Mouse (Mus musculus): ENCODE measurements around the gene Ccdc110. TPM values are rescaled to one million over a fixed set of nuclear protein-coding genes. Genes with fewer than 3 reads are reported as not detected.
A peak's percentile ranks its signal among the peaks of the same experiment; 100 is the strongest.

Ccdc110 gene
- polyA plus RNA-seq (2014; fragmentation: Nextera tagmentation; extraction: Ambion mirVana), result 0.24 TPM in 1 of 2 replicates, not detected in the other

- peak; percentile 92 for ATAC-seq (ENCODE audit: low read depth)
- H3K4me1 ChIP-seq (ENCODE audit: control insufficient read depth, insufficient read depth, low read length), result no peaks in the 10 kb centered on the region
- no peaks in the 10 kb centered on the region for H3K27me3 ChIP-seq (ENCODE audit: control insufficient read depth, insufficient read depth, low read length)
- H3K9ac ChIP-seq (replicated peaks; ENCODE audit: low read depth, low read length), result no peak within 1 kb of the TSS
- H3K27ac ChIP-seq (ENCODE audit: low read depth, low read length), result no peak within 1 kb of the TSS
- H3K36me3 ChIP-seq (ENCODE audit: control insufficient read depth, insufficient read depth, low read length), result no peaks in the 10 kb centered on the region
- peak within 1 kb of the TSS; percentile 35 for H3K4me2 ChIP-seq (ENCODE audit: low read depth, low read length)
- H3K9me3 ChIP-seq (ENCODE audit: control insufficient read depth, low read length), result no peaks in the 10 kb centered on the region
- WGBS, result 2% methylated on average over 23 of the region's 23 CpGs
- peak within 1 kb of the TSS; percentile 28 for H3K4me3 ChIP-seq (ENCODE audit: low read depth, low read length)
Observed at GRCm38 (mm10) chr8:45934582-45935014, at the start of gene Ccdc110. Gene Ccdc110, plus strand, starts transcription at chr8:45934619.

GRCm38 (mm10) chr8:45885202-45885685 is 49.2 kb upstream of the Ccdc110 start, which contains the start of gene Pdlim3:
Gene Pdlim3, plus strand, starts transcription at chr8:45885461.
- Histone ChIP-seq H3K4me3 (ENCODE audit: low read depth, low read length) (peak within 1 kb of the TSS; percentile 28), H3K27me3 (ENCODE audit: control insufficient read depth, insufficient read depth, low read length) (no peaks in the 10 kb centered on the region), H3K9me3 (ENCODE audit: control insufficient read depth, low read length) (no peaks in the 10 kb centered on the region), H3K9ac (replicated peaks; ENCODE audit: low read depth, low read length) (peak within 1 kb of the TSS; percentile 34; the same call in 1 of the 2 replicates), H3K4me1 (ENCODE audit: control insufficient read depth, insufficient read depth, low read length) (peaks cover 15% of the 10 kb centered on the region), H3K4me2 (ENCODE audit: low read depth, low read length) (peak within 1 kb of the TSS; percentile 72), H3K36me3 (ENCODE audit: control insufficient read depth, insufficient read depth, low read length) (no peaks in the 10 kb centered on the region), H3K27ac (ENCODE audit: low read depth, low read length) (no peak within 1 kb of the TSS)
- 0% methylated on average over 22 of the region's 22 CpGs for WGBS
- ATAC-seq (ENCODE audit: low read depth), result peak; percentile 67; the same call in 1 of the 2 replicates

GRCm38 (mm10) chr8:45885775-45886174 is 48.6 kb upstream of the Ccdc110 start:
- H3K9ac ChIP-seq (replicated peaks; ENCODE audit: low read depth, low read length), result no peak overlapping the region
- peak overlapping the region; percentile 72 for H3K4me2 ChIP-seq (ENCODE audit: low read depth, low read length)
- no peaks in the 10 kb centered on the region for H3K9me3 ChIP-seq (ENCODE audit: control insufficient read depth, low read length)
- peaks cover 15% of the 10 kb centered on the region for H3K4me1 ChIP-seq (ENCODE audit: control insufficient read depth, insufficient read depth, low read length)
- no peaks in the 10 kb centered on the region for H3K36me3 ChIP-seq (ENCODE audit: control insufficient read depth, insufficient read depth, low read length)
- no peaks in the 10 kb centered on the region for H3K27me3 ChIP-seq (ENCODE audit: control insufficient read depth, insufficient read depth, low read length)
- no peak overlapping the region for H3K27ac ChIP-seq (ENCODE audit: low read depth, low read length)
- H3K4me3 ChIP-seq (ENCODE audit: low read depth, low read length), result peak overlapping the region; percentile 28
- WGBS, result 49% methylated on average over 2 of the region's 2 CpGs
- peak; percentile 55 for ATAC-seq (ENCODE audit: low read depth)

- peaks cover 13% of the 10 kb centered on the region for H3K4me1 ChIP-seq (ENCODE audit: control insufficient read depth, insufficient read depth, low read length)
Observed at GRCm38 (mm10) chr8:45889737-45890136, 44.7 kb upstream of the Ccdc110 start.

GRCm38 (mm10) chr8:45896590-45896989 is 37.8 kb upstream of the Ccdc110 start:
- WGBS, result 89% methylated on average over 3 of the region's 3 CpGs
- Histone ChIP-seq H3K4me2 (ENCODE audit: low read depth, low read length) (no peak overlapping the region), H3K36me3 (ENCODE audit: control insufficient read depth, insufficient read depth, low read length) (no peaks in the 10 kb centered on the region), H3K9me3 (ENCODE audit: control insufficient read depth, low read length) (no peaks in the 10 kb centered on the region; the same call in 1 of the 2 replicates), H3K9ac (replicated peaks; ENCODE audit: low read depth, low read length) (no peak overlapping the region), H3K4me1 (ENCODE audit: control insufficient read depth, insufficient read depth, low read length) (no peaks in the 10 kb centered on the region), H3K27ac (ENCODE audit: low read depth, low read length) (no peak overlapping the region), H3K4me3 (ENCODE audit: low read depth, low read length) (no peak overlapping the region), H3K27me3 (ENCODE audit: control insufficient read depth, insufficient read depth, low read length) (no peaks in the 10 kb centered on the region)
- no peak for ATAC-seq (ENCODE audit: low read depth)

More at GRCm38 (mm10) chr8:45889737-45890136, 44.7 kb upstream of the Ccdc110 start:
- no peak overlapping the region for H3K4me2 ChIP-seq (ENCODE audit: low read depth, low read length)
- H3K9ac ChIP-seq (replicated peaks; ENCODE audit: low read depth, low read length), result no peak overlapping the region
- no peak for ATAC-seq (ENCODE audit: low read depth)
- H3K9me3 ChIP-seq (ENCODE audit: control insufficient read depth, low read length), result no peaks in the 10 kb centered on the region
- no peaks in the 10 kb centered on the region for H3K36me3 ChIP-seq (ENCODE audit: control insufficient read depth, insufficient read depth, low read length)
- no peaks in the 10 kb centered on the region for H3K27me3 ChIP-seq (ENCODE audit: control insufficient read depth, insufficient read depth, low read length)
- WGBS, result 97% methylated on average over 7 of the region's 7 CpGs
- H3K27ac ChIP-seq (ENCODE audit: low read depth, low read length), result no peak overlapping the region
- no peak overlapping the region for H3K4me3 ChIP-seq (ENCODE audit: low read depth, low read length)

- H3K9me3 ChIP-seq (ENCODE audit: control insufficient read depth, low read length), result no peaks in the 10 kb centered on the region; the same call in 1 of the 2 replicates
- no peak overlapping the region for H3K4me3 ChIP-seq (ENCODE audit: low read depth, low read length)
- H3K27me3 ChIP-seq (ENCODE audit: control insufficient read depth, insufficient read depth, low read length), result no peaks in the 10 kb centered on the region
- no peak overlapping the region for H3K27ac ChIP-seq (ENCODE audit: low read depth, low read length)
- ATAC-seq (ENCODE audit: low read depth), result no peak
- no peaks in the 10 kb centered on the region for H3K36me3 ChIP-seq (ENCODE audit: control insufficient read depth, insufficient read depth, low read length)
- H3K9ac ChIP-seq (replicated peaks; ENCODE audit: low read depth, low read length), result no peak overlapping the region
- H3K4me1 ChIP-seq (ENCODE audit: control insufficient read depth, insufficient read depth, low read length), result no peaks in the 10 kb centered on the region
- H3K4me2 ChIP-seq (ENCODE audit: low read depth, low read length), result no peak overlapping the region
- 60% methylated on average over 3 of the region's 3 CpGs for WGBS
Observed at GRCm38 (mm10) chr8:45899783-45900182, 34.6 kb upstream of the Ccdc110 start.

GRCm38 (mm10) chr8:45901626-45902025 is 32.8 kb upstream of the Ccdc110 start:
- Histone ChIP-seq H3K27me3 (ENCODE audit: control insufficient read depth, insufficient read depth, low read length) (no peaks in the 10 kb centered on the region), H3K9me3 (ENCODE audit: control insufficient read depth, low read length) (no peaks in the 10 kb centered on the region), H3K27ac (ENCODE audit: low read depth, low read length) (no peak overlapping the region), H3K36me3 (ENCODE audit: control insufficient read depth, insufficient read depth, low read length) (no peaks in the 10 kb centered on the region), H3K4me2 (ENCODE audit: low read depth, low read length) (no peak overlapping the region), H3K4me1 (ENCODE audit: control insufficient read depth, insufficient read depth, low read length) (no peaks in the 10 kb centered on the region), H3K4me3 (ENCODE audit: low read depth, low read length) (no peak overlapping the region), H3K9ac (replicated peaks; ENCODE audit: low read depth, low read length) (no peak overlapping the region)
- ATAC-seq (ENCODE audit: low read depth), result no peak
- 89% methylated on average over 8 of the region's 8 CpGs for WGBS

GRCm38 (mm10) chr8:45903659-45904058 is 30.8 kb upstream of the Ccdc110 start:
- peaks cover 4% of the 10 kb centered on the region; the same call in 1 of the 2 replicates for H3K4me1 ChIP-seq (ENCODE audit: control insufficient read depth, insufficient read depth, low read length)
- 29% methylated on average over 3 of the region's 3 CpGs for WGBS
- no peak overlapping the region for H3K4me3 ChIP-seq (ENCODE audit: low read depth, low read length)
- no peak for ATAC-seq (ENCODE audit: low read depth)
- no peak overlapping the region for H3K9ac ChIP-seq (replicated peaks; ENCODE audit: low read depth, low read length)
- no peak overlapping the region for H3K27ac ChIP-seq (ENCODE audit: low read depth, low read length)
- H3K27me3 ChIP-seq (ENCODE audit: control insufficient read depth, insufficient read depth, low read length), result no peaks in the 10 kb centered on the region
- H3K36me3 ChIP-seq (ENCODE audit: control insufficient read depth, insufficient read depth, low read length), result no peaks in the 10 kb centered on the region
- no peak overlapping the region for H3K4me2 ChIP-seq (ENCODE audit: low read depth, low read length)
- no peaks in the 10 kb centered on the region for H3K9me3 ChIP-seq (ENCODE audit: control insufficient read depth, low read length)

- Histone ChIP-seq H3K4me3 (ENCODE audit: low read depth, low read length) (no peak overlapping the region), H3K27me3 (ENCODE audit: control insufficient read depth, insufficient read depth, low read length) (no peaks in the 10 kb centered on the region), H3K4me1 (ENCODE audit: control insufficient read depth, insufficient read depth, low read length) (peaks cover 8% of the 10 kb centered on the region; the same call in 1 of the 2 replicates), H3K4me2 (ENCODE audit: low read depth, low read length) (no peak overlapping the region), H3K9ac (replicated peaks; ENCODE audit: low read depth, low read length) (no peak overlapping the region), H3K27ac (ENCODE audit: low read depth, low read length) (no peak overlapping the region), H3K36me3 (ENCODE audit: control insufficient read depth, insufficient read depth, low read length) (no peaks in the 10 kb centered on the region), H3K9me3 (ENCODE audit: control insufficient read depth, low read length) (no peaks in the 10 kb centered on the region)
- no peak for ATAC-seq (ENCODE audit: low read depth)
- 66% methylated on average over 7 of the region's 7 CpGs for WGBS
Observed at GRCm38 (mm10) chr8:45905591-45906250, 28.7 kb upstream of the Ccdc110 start.
